Mouse (Mus musculus): ENCODE results near the gene Prkg1. TPM values are rescaled to one million over a fixed set of nuclear protein-coding genes. Genes with fewer than 3 reads are reported as not detected.

Gene Prkg1
- polyA plus RNA-seq, 1 experiment, result 82.5 TPM

- TF ChIP-seq CTCF (IDR thresholded peaks at IDR 0.05; ENCODE audit: control insufficient read depth, insufficient read depth, insufficient replicate concordance, low read depth, low read length) (peak; percentile 31; the same call in 1 of the 2 replicates), POLR2A (IDR thresholded peaks at IDR 0.05; ENCODE audit: control insufficient read depth, low read depth, low read length) (no peak)
- Histone ChIP-seq H3K27me3 (ENCODE audit: control insufficient read depth, insufficient read depth, low read length) (no peaks in the 10 kb centered on the region), H3K27ac (ENCODE audit: control insufficient read depth, insufficient read depth, low read depth, low read length) (no peak overlapping the region), H3K36me3 (ENCODE audit: control insufficient read depth, insufficient read depth, low read length) (no peaks in the 10 kb centered on the region), H3K4me1 (ENCODE audit: control insufficient read depth, insufficient read depth, low read length) (no peaks in the 10 kb centered on the region), H3K4me3 (ENCODE audit: control insufficient read depth, low read depth, low read length) (no peak overlapping the region)
Observed at GRCm38 (mm10) chr19:31342150-31342549, 422.7 kb downstream of the Prkg1 start.

DNA sequence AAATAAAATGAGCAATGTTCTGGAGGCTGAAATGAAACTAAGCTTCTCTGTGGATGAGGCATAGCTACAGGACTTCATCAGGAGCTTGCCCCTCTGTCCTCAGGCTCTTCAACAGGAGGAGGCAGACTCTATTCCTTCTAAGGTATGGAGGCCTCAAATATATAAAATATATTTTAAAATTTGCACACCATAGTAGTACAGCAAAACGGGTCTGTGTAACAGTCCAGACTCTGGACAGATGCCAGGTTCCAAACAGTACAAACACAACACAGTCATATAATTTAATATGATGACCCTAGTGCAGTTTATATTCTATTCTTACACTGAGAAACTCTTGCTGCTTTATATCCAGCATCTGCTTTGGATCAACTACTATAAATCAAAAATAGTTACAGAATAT lies 423.9 kb downstream of the Prkg1 start:
- H3K4me3 ChIP-seq (ENCODE audit: control insufficient read depth, low read depth, low read length), result no peak overlapping the region
- no peaks in the 10 kb centered on the region for H3K4me1 ChIP-seq (ENCODE audit: control insufficient read depth, insufficient read depth, low read length)
- H3K27me3 ChIP-seq (ENCODE audit: control insufficient read depth, insufficient read depth, low read length), result no peaks in the 10 kb centered on the region
- H3K36me3 ChIP-seq (ENCODE audit: control insufficient read depth, insufficient read depth, low read length), result no peaks in the 10 kb centered on the region
- TF ChIP-seq CTCF (IDR thresholded peaks at IDR 0.05; ENCODE audit: control insufficient read depth, insufficient read depth, insufficient replicate concordance, low read depth, low read length) (no peak), POLR2A (IDR thresholded peaks at IDR 0.05; ENCODE audit: control insufficient read depth, low read depth, low read length) (no peak)
- no peak overlapping the region for H3K27ac ChIP-seq (ENCODE audit: control insufficient read depth, insufficient read depth, low read depth, low read length)

DNA sequence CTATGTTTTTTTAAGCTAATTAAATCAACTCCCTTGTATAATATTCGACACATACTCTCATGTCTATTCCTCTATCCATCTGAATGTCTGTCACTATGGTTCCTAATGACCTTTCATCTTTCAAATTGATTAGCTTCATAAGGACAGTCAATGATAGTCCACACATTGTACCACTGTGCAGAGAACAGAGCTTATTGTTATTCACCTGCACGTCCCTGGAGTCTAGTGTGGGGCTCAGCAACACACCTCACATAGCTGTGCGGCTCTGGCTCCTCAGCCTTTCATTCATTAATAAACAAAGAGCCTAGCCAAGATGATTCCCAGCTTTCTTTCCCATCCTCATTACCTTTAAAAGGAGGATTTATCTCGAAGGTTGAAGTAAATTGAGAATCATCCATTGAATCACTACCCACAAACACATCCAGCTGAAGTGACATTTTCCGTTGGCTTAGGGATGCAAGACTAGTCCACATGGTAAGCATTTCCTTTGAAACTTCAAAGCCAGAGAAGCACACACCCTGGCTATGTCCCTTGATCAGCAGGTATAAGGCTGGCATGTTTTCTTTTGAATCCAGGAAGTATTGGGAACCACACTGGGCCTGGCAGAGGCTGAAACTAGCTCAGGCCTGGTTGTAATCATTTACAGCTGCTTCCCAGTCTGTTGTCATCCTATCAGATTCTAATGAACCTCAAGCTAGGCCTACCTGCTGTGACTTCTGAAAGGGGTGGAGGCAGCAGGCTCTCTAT lies 426.3 kb downstream of the Prkg1 start:
- H3K27me3 ChIP-seq (ENCODE audit: control insufficient read depth, insufficient read depth, low read length), result no peaks in the 10 kb centered on the region
- no peaks in the 10 kb centered on the region for H3K4me1 ChIP-seq (ENCODE audit: control insufficient read depth, insufficient read depth, low read length)
- H3K36me3 ChIP-seq (ENCODE audit: control insufficient read depth, insufficient read depth, low read length), result no peaks in the 10 kb centered on the region
- H3K4me3 ChIP-seq (ENCODE audit: control insufficient read depth, low read depth, low read length), result no peak overlapping the region
- no peak for TF ChIP-seq POLR2A (IDR thresholded peaks at IDR 0.05; ENCODE audit: control insufficient read depth, low read depth, low read length)
- no peak for TF ChIP-seq CTCF (IDR thresholded peaks at IDR 0.05; ENCODE audit: control insufficient read depth, insufficient read depth, insufficient replicate concordance, low read depth, low read length)
- no peak overlapping the region for H3K27ac ChIP-seq (ENCODE audit: control insufficient read depth, insufficient read depth, low read depth, low read length)

DNA sequence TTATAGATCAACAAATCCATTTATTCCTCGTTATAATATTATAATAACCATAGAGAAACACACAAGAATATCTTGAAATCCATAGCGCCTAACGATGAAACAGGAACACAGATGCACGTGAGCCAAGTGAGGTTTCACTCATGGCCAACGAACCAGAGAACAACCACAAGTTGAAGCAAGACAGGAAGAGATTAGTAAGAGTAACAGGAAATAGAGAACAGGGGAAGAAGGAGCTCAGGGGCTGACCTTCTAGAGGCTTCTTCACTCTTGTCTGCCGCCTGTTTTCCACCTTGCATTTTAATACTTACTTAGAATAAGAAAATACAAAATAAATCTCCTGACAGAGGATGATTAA lies 427.0 kb downstream of the Prkg1 start:
- no peaks in the 10 kb centered on the region for H3K36me3 ChIP-seq (ENCODE audit: control insufficient read depth, insufficient read depth, low read length)
- no peaks in the 10 kb centered on the region for H3K27me3 ChIP-seq (ENCODE audit: control insufficient read depth, insufficient read depth, low read length)
- no peak overlapping the region for H3K27ac ChIP-seq (ENCODE audit: control insufficient read depth, insufficient read depth, low read depth, low read length)
- no peak overlapping the region for H3K4me3 ChIP-seq (ENCODE audit: control insufficient read depth, low read depth, low read length)
- TF ChIP-seq CTCF (IDR thresholded peaks at IDR 0.05; ENCODE audit: control insufficient read depth, insufficient read depth, insufficient replicate concordance, low read depth, low read length), result no peak
- no peak for TF ChIP-seq POLR2A (IDR thresholded peaks at IDR 0.05; ENCODE audit: control insufficient read depth, low read depth, low read length)
- H3K4me1 ChIP-seq (ENCODE audit: control insufficient read depth, insufficient read depth, low read length), result no peaks in the 10 kb centered on the region

GRCm38 (mm10) chr19:31337163-31337862 lies 427.5 kb downstream of the Prkg1 start:
- Histone ChIP-seq H3K36me3 (ENCODE audit: control insufficient read depth, insufficient read depth, low read length) (no peaks in the 10 kb centered on the region), H3K27ac (ENCODE audit: control insufficient read depth, insufficient read depth, low read depth, low read length) (no peak overlapping the region), H3K4me1 (ENCODE audit: control insufficient read depth, insufficient read depth, low read length) (no peaks in the 10 kb centered on the region), H3K4me3 (ENCODE audit: control insufficient read depth, low read depth, low read length) (no peak overlapping the region), H3K27me3 (ENCODE audit: control insufficient read depth, insufficient read depth, low read length) (no peaks in the 10 kb centered on the region)
- no peak for TF ChIP-seq POLR2A (IDR thresholded peaks at IDR 0.05; ENCODE audit: control insufficient read depth, low read depth, low read length)
- TF ChIP-seq CTCF (IDR thresholded peaks at IDR 0.05; ENCODE audit: control insufficient read depth, insufficient read depth, insufficient replicate concordance, low read depth, low read length), result no peak

DNA sequence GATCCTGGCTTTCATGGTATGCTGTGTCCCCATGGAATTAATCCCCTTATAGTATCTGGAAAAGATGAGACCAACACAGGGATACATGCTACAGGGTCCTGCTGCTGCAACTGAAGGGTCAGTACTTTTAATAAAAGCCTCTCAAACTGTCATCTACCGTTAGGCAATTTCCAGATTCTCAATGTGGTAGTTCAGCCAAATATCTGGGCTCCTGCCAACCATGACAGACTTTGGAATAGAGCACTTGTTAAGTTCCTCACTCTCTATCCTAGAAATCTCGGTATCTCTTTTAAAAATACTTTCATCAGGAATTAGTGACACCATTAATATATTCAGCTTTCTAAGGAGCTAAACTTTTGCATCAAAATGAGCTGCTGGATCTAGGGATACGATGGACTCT lies 428.5 kb downstream of the Prkg1 start:
- H3K4me3 ChIP-seq (ENCODE audit: control insufficient read depth, low read depth, low read length), result no peak overlapping the region
- TF ChIP-seq CTCF (IDR thresholded peaks at IDR 0.05; ENCODE audit: control insufficient read depth, insufficient read depth, insufficient replicate concordance, low read depth, low read length) (no peak), POLR2A (IDR thresholded peaks at IDR 0.05; ENCODE audit: control insufficient read depth, low read depth, low read length) (no peak)
- no peaks in the 10 kb centered on the region for H3K27me3 ChIP-seq (ENCODE audit: control insufficient read depth, insufficient read depth, low read length)
- H3K36me3 ChIP-seq (ENCODE audit: control insufficient read depth, insufficient read depth, low read length), result no peaks in the 10 kb centered on the region
- no peak overlapping the region for H3K27ac ChIP-seq (ENCODE audit: control insufficient read depth, insufficient read depth, low read depth, low read length)
- H3K4me1 ChIP-seq (ENCODE audit: control insufficient read depth, insufficient read depth, low read length), result no peaks in the 10 kb centered on the region

- Histone ChIP-seq H3K4me3 (ENCODE audit: control insufficient read depth, low read depth, low read length) (no peak overlapping the region), H3K27ac (ENCODE audit: control insufficient read depth, insufficient read depth, low read depth, low read length) (no peak overlapping the region), H3K36me3 (ENCODE audit: control insufficient read depth, insufficient read depth, low read length) (no peaks in the 10 kb centered on the region), H3K27me3 (ENCODE audit: control insufficient read depth, insufficient read depth, low read length) (no peaks in the 10 kb centered on the region), H3K4me1 (ENCODE audit: control insufficient read depth, insufficient read depth, low read length) (no peaks in the 10 kb centered on the region)
- TF ChIP-seq POLR2A (IDR thresholded peaks at IDR 0.05; ENCODE audit: control insufficient read depth, low read depth, low read length), result no peak
- no peak for TF ChIP-seq CTCF (IDR thresholded peaks at IDR 0.05; ENCODE audit: control insufficient read depth, insufficient read depth, insufficient replicate concordance, low read depth, low read length)
Observed at GRCm38 (mm10) chr19:31329893-31330292, 434.9 kb downstream of the Prkg1 start.
